Mouse (Mus musculus) spleen, postnatal 14 days (tissue): ENCODE results near the gene Rem2.

Experiments used
- DNase-seq, 2 experiments: peaks; one replicate each; pipeline ENCODE4 v3.0.0; 2021 to 2022; ENCODE audit warnings: low spot score in 2 of 2

The Rem2 gene

DNA sequence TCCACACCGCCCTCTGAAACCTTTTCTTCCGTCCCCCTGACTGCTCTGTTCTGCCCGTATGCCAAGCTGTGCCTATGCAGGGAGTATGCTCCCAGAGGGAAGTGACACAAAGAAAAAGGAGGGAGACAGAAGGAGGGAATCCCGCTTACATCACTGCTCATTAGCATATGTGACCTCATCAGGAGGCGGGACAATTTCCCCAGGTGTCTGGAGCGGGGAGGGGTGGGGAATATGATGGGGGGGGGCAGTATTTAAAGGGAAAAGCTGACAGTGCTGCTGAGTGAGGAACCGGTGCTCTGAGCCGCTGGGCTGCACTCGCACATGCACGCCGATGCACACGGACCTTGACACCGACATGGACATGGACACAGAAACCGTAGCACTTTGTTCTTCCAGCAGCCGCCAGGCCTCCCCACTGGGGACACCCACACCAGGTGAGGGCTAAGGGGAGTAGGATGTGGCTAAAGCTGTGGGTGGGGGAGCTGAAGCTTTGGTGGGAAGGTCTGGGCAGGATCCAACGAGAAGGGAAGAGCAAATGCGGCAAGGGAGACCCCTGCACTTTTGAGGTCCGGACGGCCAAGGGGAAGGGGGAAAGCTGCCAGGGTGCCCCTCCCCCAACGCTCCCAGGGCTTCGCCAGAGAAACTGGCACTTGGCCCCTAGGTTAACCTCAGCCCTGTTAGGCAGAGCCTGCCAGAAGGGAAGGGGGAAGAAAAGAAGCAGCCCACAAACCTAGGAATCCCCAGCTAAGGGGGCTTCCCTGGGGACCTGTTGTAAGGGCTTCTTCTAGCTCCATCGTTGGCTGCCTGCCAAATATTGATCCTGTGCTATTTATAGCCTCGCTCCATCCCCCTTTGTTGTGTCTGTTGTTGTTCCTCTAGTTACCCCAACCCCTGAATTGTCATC lies at the start of gene Rem2:
Gene Rem2, plus strand, starts transcription at position 160 of the 904 bp plus-strand sequence.
- DNase-seq: no peak

DNA sequence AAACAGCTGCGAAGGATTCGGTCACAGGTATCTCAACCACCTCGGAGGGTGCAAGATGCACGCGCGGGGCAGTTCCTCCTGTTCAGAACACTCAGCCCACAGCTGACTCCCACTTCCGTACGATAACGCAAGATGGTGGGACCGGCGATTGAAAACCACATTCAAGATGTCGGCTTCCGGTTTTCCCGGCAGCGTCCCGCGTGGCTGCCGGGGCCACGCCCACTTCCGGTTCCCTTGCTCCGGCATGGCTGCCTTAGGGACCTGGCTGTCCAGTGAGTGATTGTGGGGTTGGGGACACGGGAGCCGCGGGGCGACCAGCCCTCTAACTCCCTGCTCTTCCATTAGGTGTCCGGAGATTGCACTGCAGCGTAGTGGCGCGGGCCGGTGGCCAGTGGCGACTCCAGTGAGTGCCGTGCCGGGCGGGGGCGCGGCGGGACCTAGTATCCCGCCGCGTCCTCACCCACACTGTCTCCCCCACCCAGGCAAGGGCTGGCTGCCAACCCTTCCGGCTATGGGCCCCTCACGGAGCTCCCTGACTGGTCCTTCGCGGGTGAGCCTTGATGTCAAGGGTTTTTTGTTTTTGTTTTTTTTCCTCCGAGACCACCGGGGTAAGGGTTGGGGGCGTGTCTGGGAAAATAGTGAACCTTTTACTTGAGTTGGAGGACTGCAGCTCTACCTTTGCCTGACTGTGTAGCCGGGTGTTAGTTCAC lies 49.1 kb upstream of the Rem2 start, which contains the start of gene Mrpl52:
Gene Mrpl52, plus strand, starts transcription at position 221 of the 710 bp plus-strand sequence.
- DNase-seq: peak; percentile 74 to 79

GRCm38 (mm10) chr14:54427696-54428095 lies 48.2 kb upstream of the Rem2 start:
- no peak for DNase-seq

- DNase-seq: no peak
Measured at GRCm38 (mm10) chr14:54428421-54428820, 47.5 kb upstream of the Rem2 start.

DNA sequence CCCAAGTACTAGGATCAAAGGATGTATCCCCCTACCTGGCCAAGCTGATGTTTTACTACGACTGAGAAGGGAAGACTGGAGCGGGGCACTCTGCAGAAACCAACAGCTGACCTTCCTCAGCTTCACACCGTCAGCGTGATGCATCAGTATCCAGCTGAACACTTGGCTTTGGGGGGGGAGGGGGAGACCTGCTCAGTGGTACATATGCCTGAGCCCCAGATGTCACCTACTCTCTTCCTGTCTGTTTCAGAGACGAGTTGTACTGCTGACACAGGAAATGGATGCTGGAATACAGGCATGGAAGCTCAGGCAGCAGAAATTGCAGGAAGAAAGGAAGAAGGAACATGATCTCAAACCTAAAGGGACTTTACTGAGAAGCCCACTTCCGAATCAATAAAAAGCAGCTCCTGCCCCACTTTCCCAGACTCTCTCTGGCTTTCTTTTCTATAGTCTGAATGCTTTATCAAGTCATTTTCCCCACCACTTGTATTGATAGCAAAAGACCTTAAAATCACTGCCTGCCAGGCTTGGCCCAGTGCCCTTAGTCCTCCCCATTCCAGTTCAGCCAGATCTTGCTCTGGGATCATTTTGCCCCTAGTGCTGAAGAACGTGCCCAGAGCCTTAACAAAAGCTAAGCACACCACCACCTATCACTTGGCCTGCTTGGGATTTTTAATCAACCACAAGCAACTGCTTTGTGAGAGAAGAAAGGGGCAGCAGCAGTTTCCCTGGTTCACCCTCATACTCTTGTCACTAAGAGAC lies 46.4 kb upstream of the Rem2 start:
- DNase-seq: no peak

- no peak for DNase-seq
Measured at GRCm38 (mm10) chr14:54430406-54431145, 45.3 kb upstream of the Rem2 start.

DNA sequence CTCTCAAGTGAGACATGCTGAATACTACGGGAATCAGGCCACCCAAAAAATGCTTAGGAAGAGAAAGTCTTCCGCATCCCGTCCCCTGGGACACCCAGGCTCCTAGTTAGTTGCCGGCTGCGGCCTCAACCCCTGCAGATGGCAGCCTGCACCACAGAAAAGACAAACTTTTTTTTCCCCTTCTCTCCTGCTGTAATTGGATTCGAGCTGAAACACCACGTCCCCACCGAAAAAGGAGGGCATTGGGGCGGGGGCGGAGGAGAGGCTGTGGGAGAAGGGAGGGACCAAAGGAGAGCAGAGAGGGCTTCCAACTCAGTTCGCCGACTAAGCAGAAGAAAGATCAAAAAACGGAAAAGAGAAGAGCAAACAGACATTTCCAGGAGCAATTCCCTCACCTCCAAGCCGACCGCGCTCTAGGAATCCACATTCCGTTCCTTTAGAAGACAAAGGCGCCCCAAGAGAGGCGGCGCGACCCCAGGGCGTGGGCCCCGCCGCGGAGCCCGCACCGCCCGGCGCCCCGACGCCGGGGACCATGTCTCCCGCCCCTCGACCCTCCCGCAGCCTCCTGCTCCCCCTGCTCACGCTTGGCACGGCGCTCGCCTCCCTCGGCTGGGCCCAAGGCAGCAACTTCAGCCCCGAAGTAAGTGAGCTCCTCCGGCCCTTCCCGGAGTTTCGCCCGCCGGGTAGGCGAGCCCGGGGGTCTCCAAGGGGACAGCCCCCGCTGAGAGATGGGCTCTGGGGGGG lies 44.4 kb upstream of the Rem2 start, which contains the start of gene Mmp14:
Gene Mmp14, plus strand, starts transcription at position 279 of the 744 bp plus-strand sequence.
- DNase-seq: no peak

DNA sequence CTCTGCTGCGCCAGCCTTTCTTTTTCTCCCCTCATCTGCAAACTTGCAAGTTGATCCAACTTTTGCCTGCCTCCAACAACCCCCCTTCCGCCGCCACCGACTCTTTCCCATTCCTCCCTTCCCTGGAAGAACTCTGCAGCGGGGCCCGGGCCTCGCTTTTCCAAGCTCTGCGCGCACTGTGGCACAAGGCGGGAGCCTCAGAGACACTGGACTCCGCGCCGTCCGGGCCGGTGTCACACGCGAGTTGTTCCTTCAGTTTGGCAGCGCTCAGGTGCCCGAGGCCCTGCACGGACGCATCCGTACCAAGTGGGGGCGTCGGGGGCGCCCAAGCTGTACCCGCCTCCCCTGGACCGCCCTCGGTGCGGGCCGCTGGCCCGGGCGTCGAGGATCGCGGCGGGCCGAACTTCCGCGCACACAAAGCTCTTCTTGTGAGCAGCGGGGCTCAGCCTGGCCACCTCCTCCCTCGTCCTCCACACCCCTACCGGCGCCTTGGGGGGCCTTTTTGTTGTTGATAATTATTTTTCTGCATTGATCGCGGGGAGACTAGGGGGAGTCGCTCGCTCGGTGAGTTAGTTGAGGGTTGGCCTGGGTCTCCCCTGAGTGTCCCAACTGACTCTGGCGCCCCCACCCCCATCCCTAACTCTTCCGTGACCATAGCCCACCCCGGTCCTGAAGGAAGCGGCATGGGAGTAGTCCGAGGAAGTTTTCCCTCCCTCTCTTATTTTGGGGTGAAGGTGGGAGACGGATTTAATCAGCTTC lies 43.6 kb upstream of the Rem2 start:
- DNase-seq: peak in 1 of 2 experiments; percentile 50

GRCm38 (mm10) chr14:54432837-54433830 lies 42.8 kb upstream of the Rem2 start:
- no peak for DNase-seq

DNA sequence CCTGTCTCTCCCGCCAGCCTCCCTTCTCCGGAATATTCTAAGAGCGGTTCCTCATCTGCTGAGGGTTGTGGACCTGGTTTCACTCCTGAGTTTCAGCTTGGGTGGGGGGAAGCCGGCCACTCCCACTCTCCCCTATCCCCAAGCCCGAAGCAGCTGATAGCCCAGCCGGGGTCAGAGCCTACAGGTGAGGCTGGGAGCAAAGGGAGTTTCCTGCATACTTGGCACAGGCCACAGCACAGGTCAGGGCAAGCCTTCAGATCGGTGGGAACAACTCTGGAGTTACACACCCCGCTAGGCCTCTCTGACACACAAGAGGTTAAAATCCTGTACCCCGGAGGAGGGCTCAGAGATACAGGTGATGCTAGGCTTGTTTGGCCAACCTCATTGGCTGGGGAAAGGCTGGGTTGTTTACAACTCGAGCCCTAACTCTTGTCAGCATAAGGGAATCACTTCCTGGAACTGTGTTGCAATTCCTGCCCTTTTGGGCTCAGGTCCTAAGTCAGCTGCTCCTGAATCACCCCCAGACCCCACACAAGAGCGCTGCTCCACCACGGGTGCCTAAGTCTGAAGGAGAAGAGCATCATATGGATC lies 41.9 kb upstream of the Rem2 start:
- no peak for DNase-seq

DNA sequence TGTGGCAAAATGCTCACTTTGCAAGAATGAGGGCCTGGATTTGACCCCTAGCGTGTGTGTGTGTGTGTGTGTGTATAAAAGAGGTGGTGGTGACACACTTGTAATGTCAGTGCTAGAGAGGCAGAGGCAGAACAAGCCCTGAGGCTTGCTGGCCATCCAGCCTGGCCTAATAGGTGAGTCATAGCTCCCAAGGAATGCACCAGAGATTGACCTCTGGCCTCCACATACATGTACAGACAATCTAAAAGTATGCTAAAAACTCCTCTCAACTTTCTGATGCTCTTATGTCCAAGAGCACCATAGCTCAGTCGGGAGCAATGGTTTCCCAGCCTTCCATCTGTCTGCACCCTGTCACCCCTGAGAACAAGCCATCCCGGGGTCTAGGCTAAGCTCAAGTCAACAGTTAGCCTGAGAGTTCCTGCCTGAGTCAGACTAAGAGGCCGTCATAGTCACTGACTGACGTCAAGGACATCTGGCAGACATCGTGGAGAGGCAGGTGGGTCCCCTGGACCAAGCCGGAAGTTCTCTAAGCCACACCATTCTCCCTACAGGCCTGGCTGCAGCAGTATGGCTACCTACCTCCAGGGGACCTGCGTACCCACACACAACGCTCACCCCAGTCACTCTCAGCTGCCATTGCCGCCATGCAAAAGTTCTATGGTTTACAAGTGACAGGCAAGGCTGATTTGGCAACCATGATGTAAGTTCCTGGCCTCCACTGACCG lies 40.5 kb upstream of the Rem2 start:
- no peak for DNase-seq

GRCm38 (mm10) chr14:54439155-54439554 lies 36.7 kb upstream of the Rem2 start:
- no peak for DNase-seq

DNA sequence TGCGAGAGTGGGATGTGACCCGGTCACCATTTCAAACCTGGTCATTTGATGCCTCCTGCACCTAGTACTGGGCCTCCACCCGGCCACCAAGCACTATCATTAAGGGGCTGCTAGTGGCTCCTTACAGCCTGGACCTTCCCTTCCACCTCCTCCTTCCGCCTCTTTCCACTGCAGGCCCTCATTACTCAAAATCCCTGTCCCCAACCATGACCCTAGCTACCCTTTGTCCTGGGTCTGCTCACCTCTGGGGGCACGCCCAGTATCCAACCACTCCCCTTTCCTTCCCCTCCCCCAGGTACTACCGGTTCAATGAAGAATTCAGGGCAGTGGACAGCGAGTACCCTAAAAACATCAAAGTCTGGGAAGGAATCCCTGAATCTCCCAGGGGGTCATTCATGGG lies 36.3 kb upstream of the Rem2 start:
- no peak for DNase-seq

DNA sequence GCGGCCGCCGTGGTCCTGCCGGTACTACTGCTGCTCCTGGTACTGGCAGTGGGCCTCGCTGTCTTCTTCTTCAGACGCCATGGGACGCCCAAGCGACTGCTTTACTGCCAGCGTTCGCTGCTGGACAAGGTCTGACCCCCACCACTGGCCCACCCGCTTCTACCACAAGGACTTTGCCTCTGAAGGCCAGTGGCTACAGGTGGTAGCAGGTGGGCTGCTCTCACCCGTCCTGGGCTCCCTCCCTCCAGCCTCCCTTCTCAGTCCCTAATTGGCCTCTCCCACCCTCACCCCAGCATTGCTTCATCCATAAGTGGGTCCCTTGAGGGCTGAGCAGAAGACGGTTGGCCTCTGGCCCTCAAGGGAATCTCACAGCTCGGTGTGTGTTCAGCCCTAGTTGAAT lies 35.4 kb upstream of the Rem2 start:
- no peak for DNase-seq

DNA sequence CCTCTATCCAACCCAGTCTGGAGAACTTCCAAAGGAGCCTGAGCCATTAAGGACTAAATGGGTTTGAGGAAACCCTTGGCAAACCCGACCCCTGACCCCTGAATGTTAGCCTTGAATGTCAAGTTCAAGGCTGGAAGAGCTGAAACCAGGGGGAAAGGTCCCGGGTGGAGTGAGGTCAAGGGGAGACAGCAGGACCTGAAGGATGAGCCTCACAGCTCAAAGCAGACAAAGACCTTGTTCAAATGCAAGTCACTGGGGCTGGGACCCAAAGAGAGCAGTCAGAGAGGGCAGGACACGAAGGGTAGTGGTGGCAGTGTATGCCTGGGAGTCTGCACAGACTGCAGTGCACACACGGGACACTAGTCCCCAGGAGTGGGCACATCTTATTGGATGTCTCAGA lies 34.5 kb upstream of the Rem2 start:
- no peak for DNase-seq

DNA sequence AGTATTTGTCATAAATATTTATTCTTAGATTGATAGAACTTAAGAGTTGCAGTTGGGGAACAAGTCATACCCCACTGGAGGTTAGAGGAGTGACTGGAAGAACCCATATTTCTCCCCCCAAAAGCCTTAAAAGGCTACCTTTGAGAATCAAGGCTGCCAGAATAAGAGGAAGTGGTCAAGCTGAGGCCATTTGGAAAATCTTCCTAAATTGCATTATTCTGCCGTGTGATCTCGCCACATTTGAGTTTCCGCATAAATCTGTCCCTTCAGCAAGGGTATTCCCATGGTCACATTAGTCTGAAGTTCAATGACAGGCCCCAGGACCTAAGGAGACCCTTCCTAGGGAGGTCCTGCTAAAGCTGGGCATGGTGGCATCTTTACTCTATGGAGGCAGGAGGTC lies 33.4 kb upstream of the Rem2 start:
- DNase-seq: no peak

GRCm38 (mm10) chr14:54443196-54443595 lies 32.7 kb upstream of the Rem2 start:
- DNase-seq: no peak
